Mouse (Mus musculus) right cerebral cortex, postnatal 14 days (tissue): ENCODE data around the gene Rimbp2.
"Not testable (repeated sequence)": the region's sequence is repeated elsewhere in the genome, so short reads cannot be mapped to it uniquely, and the experiment has no call there.

Experiments
- DNase-seq: peaks from one replicate; pipeline ENCODE4 v3.0.0; 2022

The Rimbp2 gene

GRCm38 (mm10) chr5:128739168-128739837 is 214.0 kb downstream of the Rimbp2 start:
- no peak for DNase-seq

- no peak for DNase-seq
Measured at GRCm38 (mm10) chr5:128735921-128736320, 217.4 kb downstream of the Rimbp2 start.

- DNase-seq, result peak; percentile 48
Measured at GRCm38 (mm10) chr5:128733955-128734354, 219.3 kb downstream of the Rimbp2 start.

- DNase-seq, result no peak
Measured at GRCm38 (mm10) chr5:128732416-128733014, 220.8 kb downstream of the Rimbp2 start.

- peak; percentile 63 for DNase-seq
Measured at GRCm38 (mm10) chr5:128730634-128731033, 222.7 kb downstream of the Rimbp2 start.

GRCm38 (mm10) chr5:128729341-128729740 is 223.9 kb downstream of the Rimbp2 start:
- DNase-seq, result no peak

- not testable (repeated sequence) for DNase-seq
Measured at GRCm38 (mm10) chr5:128720461-128720860, 232.8 kb downstream of the Rimbp2 start.

GRCm38 (mm10) chr5:128715171-128715570 is 238.1 kb downstream of the Rimbp2 start:
- no peak for DNase-seq

GRCm38 (mm10) chr5:128711847-128712246 is 241.4 kb downstream of the Rimbp2 start:
- peak; percentile 61 for DNase-seq

GRCm38 (mm10) chr5:128710596-128710995 is 242.7 kb downstream of the Rimbp2 start:
- DNase-seq, result no peak

- no peak for DNase-seq
Measured at GRCm38 (mm10) chr5:128708929-128709328, 244.4 kb downstream of the Rimbp2 start.
